Mouse (Mus musculus): Measurements from ENCODE around the gene Rnf222.

GRCm38 (mm10) chr11:68924749-68925148 is 36.4 kb downstream of the Rnf222 start:
- no peak for TF ChIP-seq BHLHE40 (IDR thresholded peaks at IDR 0.05; ENCODE audit: borderline replicate concordance, low read depth, low read length)
- no peak for TF ChIP-seq CTCF (IDR thresholded peaks at IDR 0.05 in 2 of 3, conservative IDR thresholded peaks at IDR 0.05 in 1 of 3; ENCODE audit: control insufficient read depth in 1 of 3, insufficient read depth in 1 of 3, low read depth in 2 of 3, low read length in 3 of 3, poor library complexity in 1 of 3, severe bottlenecking in 1 of 3)
- TF ChIP-seq GATA1 (IDR thresholded peaks at IDR 0.05; ENCODE audit: low read depth, low read length) = peak; percentile 90
- peak; percentile 76 to 78 for TF ChIP-seq EP300 (IDR thresholded peaks at IDR 0.05; ENCODE audit: low read depth in 1 of 2, low read length in 2 of 2)
- no peak for TF ChIP-seq MAFK (IDR thresholded peaks at IDR 0.05; ENCODE audit: borderline replicate concordance, low read depth, low read length)

All from MEL (cell line).